Mouse (Mus musculus) stomach, postnatal 0 days (tissue): ENCODE data around the gene Zbtb8a. TPM values are rescaled to one million over a fixed set of nuclear protein-coding genes. Genes with fewer than 3 reads are reported as not detected.

ENCODE experiments used
- ATAC-seq: fragments of 200-750 bp; cut with Nextera tagmentation; 2 replicates; pipeline ENCODE4 v1.8.0; 2017; ENCODE audit not compliant: low FRiP score, low TSS enrichment
- DNase-seq: peaks from one replicate; pipeline ENCODE4 v3.0.0-alpha.2; 2016; ENCODE audit warnings: low spot score
- H3K27ac ChIP-seq: fragments of 300-500 bp; sonication (generic); replicated peaks from 2 replicates; pipeline ENCODE4 v1.5.1; 2014; ENCODE audit warnings: mild to moderate bottlenecking, control low read depth
- H3K27me3 ChIP-seq: fragments of 300-500 bp; sonication (generic); 2 replicates; pipeline ENCODE4 v1.6.1; 2014; ENCODE audit warnings: low read length; ENCODE audit not compliant: control insufficient read depth, insufficient read depth
- H3K36me3 ChIP-seq: fragments of 300-500 bp; sonication (generic); 2 replicates; pipeline ENCODE4 v1.6.1; 2014; ENCODE audit warnings: low read length, mixed read lengths; ENCODE audit not compliant: control insufficient read depth, insufficient read depth
- H3K4me1 ChIP-seq: fragments of 300-500 bp; sonication (generic); replicated peaks from 2 replicates; pipeline ENCODE4 v1.6.1; 2014; ENCODE audit warnings: antibody characterized with exemption; ENCODE audit not compliant: control insufficient read depth, insufficient read depth
- H3K4me2 ChIP-seq: fragments of 300-500 bp; sonication (generic); replicated peaks from 2 replicates; pipeline ENCODE4 v1.6.1; 2014; ENCODE audit warnings: low read depth, mild to moderate bottlenecking, control low read depth, moderate library complexity
- H3K4me3 ChIP-seq: fragments of 300-500 bp; sonication (generic); 2 replicates; pipeline ENCODE4 v1.5.1; 2014; ENCODE audit warnings: low read depth, low read length, control low read depth
- H3K9ac ChIP-seq: fragments of 300-500 bp; sonication (generic); 2 replicates; pipeline ENCODE4 v1.6.1; 2014; ENCODE audit warnings: mild to moderate bottlenecking, low read length, control low read depth, mixed read lengths
- H3K9me3 ChIP-seq: fragments of 300-500 bp; sonication (generic); 2 replicates; pipeline ENCODE4 v1.6.1; 2016; ENCODE audit warnings: low read length; ENCODE audit not compliant: control insufficient read depth
- CTCF ChIP-seq: IDR thresholded peaks from 2 replicates; pipeline ENCODE4 v1.5.1; 2016; ENCODE audit warnings: antibody characterized with exemption, low read depth, mild to moderate bottlenecking, moderate library complexity
- EP300 ChIP-seq: optimal IDR thresholded peaks from 2 replicates; pipeline ENCODE3; 2016; ENCODE audit warnings: antibody characterized with exemption
- WGBS: fragments of 180-500 bp; shearing (Covaris S2); extraction: QIAGEN DNeasy Blood & Tissue Kit; methylation state at CpG from one replicate; pipeline ENCODE4 v1.1.7; 2014; 5-methylcytosine and 5-hydroxymethylcytosine counted together
- polyA plus RNA-seq: library from polyadenylated mRNA; unstranded; fragments of >200 nt; fragmentation: Nextera tagmentation; extraction: Ambion mirVana; gene quantifications from 2 replicates; pipeline ENCODE4 v1.2.1, GENCODE M21; 2015

Zbtb8a gene
- polyA plus RNA-seq, 1 experiment from 2014 or later: 12.2 TPM

DNA sequence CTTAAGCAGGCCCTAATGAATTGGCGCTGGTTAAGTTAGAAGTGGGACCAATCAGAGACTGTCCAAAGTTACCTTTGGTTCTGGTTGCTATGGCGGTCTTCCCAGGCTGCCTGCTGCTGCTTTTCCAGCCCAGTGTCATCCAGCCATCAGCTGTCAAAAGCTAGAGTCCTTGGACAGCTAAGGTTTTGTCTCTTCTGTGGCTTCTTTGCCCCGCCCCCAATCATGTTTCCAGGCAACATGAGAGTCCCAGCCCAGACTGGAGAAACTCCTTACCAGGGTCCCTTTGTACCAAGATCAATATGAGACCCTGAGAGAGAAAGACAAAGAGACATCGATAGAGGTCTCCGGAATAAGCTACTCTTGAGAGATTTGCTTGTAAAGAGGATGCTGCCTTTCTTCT, 10.5 kb upstream of the Zbtb8a start:
- ATAC-seq: no peak
- Histone ChIP-seq H3K4me3 (no peak overlapping the region), H3K4me2 (no peak overlapping the region), H3K9me3 (no peaks in the 10 kb centered on the region), H3K36me3 (no peaks in the 10 kb centered on the region), H3K4me1 (no peaks in the 10 kb centered on the region), H3K9ac (no peak overlapping the region), H3K27ac (no peak overlapping the region), H3K27me3 (no peaks in the 10 kb centered on the region)
- TF ChIP-seq CTCF (no peak), EP300 (no peak)
- WGBS: 88% methylated on average over 5 of the region's 5 CpGs
- no peak for DNase-seq

DNA sequence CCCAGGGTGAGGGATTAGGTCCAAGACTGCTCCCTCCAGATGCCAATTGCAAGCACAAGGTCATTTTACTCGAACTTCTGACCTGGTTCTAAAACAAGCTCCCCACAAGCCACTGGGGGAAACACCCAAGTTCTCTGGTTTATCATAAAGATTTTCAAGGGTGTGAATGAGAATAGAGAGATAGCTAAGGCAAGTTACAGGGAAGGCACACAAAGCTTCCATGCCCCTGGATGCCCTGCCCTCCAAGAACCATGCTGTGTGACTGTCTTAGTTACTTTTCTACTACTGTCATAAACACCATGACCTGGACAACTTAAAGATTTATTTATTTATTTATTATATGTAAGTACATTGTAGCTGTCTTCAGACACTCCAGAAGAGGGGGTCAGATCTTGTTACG, 9.1 kb upstream of the Zbtb8a start:
- Histone ChIP-seq H3K36me3 (no peaks in the 10 kb centered on the region), H3K4me1 (no peaks in the 10 kb centered on the region), H3K27me3 (no peaks in the 10 kb centered on the region), H3K4me2 (no peak overlapping the region), H3K4me3 (no peak overlapping the region), H3K27ac (no peak overlapping the region), H3K9ac (no peak overlapping the region), H3K9me3 (no peaks in the 10 kb centered on the region)
- no peak for DNase-seq
- no peak for ATAC-seq
- no peak for TF ChIP-seq CTCF
- no peak for TF ChIP-seq EP300
- WGBS: 71% methylated on average over 1 of the region's 2 CpGs

DNA sequence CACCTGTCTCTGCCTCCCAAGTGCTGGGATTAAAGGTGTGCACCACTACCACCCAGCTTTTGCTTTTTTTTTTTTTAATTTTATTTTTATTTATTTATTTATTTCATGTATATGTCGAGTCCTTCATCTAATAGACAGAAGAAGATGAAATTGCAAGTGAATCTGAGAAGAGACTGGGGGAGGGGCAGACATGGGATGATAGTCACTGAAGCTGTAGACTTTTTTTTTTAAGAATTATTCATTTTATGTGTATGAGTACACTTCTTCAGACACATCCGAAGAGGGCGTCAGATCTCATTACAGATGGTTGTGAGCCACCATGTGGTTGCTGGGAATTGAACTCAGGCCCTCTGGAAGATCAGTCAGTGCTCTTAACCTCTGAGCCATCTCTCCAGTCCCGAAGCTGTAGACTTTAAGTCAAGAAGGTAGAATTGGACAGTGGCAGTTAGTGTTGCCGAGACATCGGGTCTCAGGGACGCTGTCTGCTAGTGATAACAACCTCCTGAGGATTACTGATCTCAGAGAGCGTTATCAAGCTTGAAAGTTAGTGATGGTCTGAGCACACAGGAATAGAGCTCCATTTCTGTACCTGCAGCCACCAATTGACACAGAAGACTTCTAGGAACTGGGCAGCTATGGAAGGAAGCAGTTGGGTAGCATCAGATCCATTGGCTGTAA, 8.5 kb upstream of the Zbtb8a start:
- no peak overlapping the region for H3K9ac ChIP-seq
- H3K36me3 ChIP-seq: no peaks in the 10 kb centered on the region
- 91% methylated on average over 8 of the region's 8 CpGs for WGBS
- H3K27me3 ChIP-seq: no peaks in the 10 kb centered on the region
- DNase-seq (no peak), ATAC-seq (no peak)
- no peak overlapping the region for H3K4me2 ChIP-seq
- no peaks in the 10 kb centered on the region for H3K9me3 ChIP-seq
- H3K4me3 ChIP-seq: no peak overlapping the region
- no peak overlapping the region for H3K27ac ChIP-seq
- TF ChIP-seq CTCF (no peak), EP300 (no peak)
- H3K4me1 ChIP-seq: no peaks in the 10 kb centered on the region

DNA sequence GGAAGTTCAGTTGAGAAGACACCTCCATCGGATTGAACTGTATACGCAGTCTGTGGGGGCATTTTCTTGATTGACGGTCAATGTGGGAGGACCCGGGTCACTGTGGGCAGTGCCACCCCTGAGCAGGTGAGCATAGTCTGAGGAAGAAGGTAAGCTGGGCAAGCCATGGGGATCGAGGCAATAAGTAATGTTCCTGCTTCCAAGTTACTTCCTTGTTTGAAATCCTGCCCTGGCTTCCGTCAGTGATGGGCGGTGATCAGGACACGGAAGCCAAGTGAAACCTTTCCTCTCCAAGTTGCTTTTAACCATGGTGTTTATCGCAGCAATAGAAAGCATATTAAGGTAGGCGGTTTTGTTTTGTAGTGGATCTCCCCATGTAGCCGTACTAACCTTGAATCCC, 7.8 kb upstream of the Zbtb8a start:
- Histone ChIP-seq H3K36me3 (no peaks in the 10 kb centered on the region), H3K27me3 (no peaks in the 10 kb centered on the region), H3K4me2 (no peak overlapping the region), H3K9ac (no peak overlapping the region), H3K4me3 (no peak overlapping the region), H3K4me1 (no peaks in the 10 kb centered on the region), H3K9me3 (no peaks in the 10 kb centered on the region), H3K27ac (peak overlapping the region; percentile 61)
- TF ChIP-seq EP300 (no peak), CTCF (no peak)
- DNase-seq (peak; percentile 54), ATAC-seq (peak; percentile 22; the same call in 1 of the 2 replicates)
- 70% methylated on average over 11 of the region's 11 CpGs for WGBS

DNA sequence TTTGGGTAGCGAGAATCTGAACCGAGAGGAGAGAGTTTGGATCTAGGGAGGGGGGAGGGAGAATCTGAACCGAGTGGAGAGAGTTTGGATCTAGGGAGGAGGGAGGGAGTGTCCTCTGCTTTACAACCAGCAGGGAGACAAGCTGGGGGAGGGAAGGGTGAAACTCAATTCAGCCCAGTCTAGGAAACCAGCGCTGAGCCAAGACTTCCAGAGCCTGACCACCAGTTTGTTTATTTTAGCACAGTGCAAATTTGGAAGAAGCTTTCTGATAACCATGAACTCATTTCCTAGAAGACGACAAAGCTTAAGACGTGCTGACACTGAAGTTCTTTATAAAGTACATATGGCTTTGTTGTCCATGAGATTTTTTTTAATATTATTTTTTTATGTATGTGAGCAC, 6.5 kb upstream of the Zbtb8a start:
- Histone ChIP-seq H3K36me3 (no peaks in the 10 kb centered on the region), H3K27ac (peak overlapping the region; percentile 75), H3K4me1 (no peaks in the 10 kb centered on the region), H3K4me3 (no peak overlapping the region), H3K4me2 (peak overlapping the region; percentile 21), H3K9ac (no peak overlapping the region), H3K9me3 (no peaks in the 10 kb centered on the region), H3K27me3 (no peaks in the 10 kb centered on the region)
- WGBS: 6% methylated on average over 6 of the region's 6 CpGs
- ATAC-seq (peak; percentile 82), DNase-seq (peak; percentile 53)
- no peak for TF ChIP-seq CTCF
- TF ChIP-seq EP300: no peak

DNA sequence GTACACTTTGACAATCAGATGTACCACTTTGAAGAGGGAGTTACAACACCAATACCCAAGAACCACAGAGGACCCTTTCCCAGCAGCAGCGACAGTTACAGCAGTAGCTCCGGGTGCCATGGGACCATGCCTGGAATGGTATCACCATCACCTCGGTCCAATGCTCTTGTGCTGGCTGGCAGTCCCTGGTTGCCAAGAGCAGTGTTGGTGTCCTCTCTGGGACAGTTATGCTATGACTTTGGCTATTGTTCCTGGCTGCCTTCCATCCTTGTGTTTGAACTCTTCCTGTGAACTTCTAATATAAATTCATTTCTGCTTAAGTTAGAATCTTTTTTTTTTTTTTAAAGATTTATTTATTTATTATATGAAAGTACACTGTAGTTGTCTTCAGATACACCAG, 5.7 kb upstream of the Zbtb8a start:
- ATAC-seq (no peak), DNase-seq (no peak)
- no peaks in the 10 kb centered on the region for H3K36me3 ChIP-seq
- TF ChIP-seq EP300 (no peak), CTCF (no peak)
- H3K27ac ChIP-seq: no peak overlapping the region
- WGBS: 84% methylated on average over 3 of the region's 3 CpGs
- no peaks in the 10 kb centered on the region for H3K27me3 ChIP-seq
- H3K4me3 ChIP-seq: no peak overlapping the region
- no peaks in the 10 kb centered on the region for H3K4me1 ChIP-seq
- no peak overlapping the region for H3K4me2 ChIP-seq
- no peaks in the 10 kb centered on the region for H3K9me3 ChIP-seq
- no peak overlapping the region for H3K9ac ChIP-seq
